10 mouse cellular contexts compared by ENCODE assay signal in the genomic region with DNA sequence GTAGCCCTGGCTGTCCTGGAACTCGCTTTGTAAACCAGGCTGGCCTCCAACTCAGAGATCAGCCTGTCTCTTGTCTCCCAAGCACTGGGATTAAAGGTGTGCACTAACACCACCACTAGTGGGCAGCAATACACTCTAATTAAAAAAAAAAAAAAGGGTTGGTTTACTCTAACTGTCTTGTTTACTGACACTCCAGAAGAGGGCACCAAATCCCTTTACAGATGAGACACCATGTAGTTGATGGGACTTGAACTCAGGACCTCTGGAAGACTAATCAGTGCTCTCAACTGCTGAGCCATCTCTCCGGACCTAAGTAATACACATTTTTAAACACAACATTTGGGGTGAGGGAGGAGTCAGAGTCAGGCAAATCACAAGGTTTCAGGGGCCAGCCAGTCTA. TPM values are rescaled to one million over a fixed set of nuclear protein-coding genes. Genes with fewer than 3 reads are reported as not detected.
DNase-seq lines count a peak whose midpoint lies in the region; ATAC-seq lines count a peak whose summit lies in the region.
"Had no signal": no experiment of that assay in that cellular context is flagged by ENCODE, and none has a peak within 500 bp of the region (broad histone marks: within the 10 kb centered on the region; RNA-seq: fewer than 3 reads in every experiment).

No protein-coding gene starts in this region.

- H3K36me3 ChIP-seq in liver, embryonic 13.5 days: peaks cover 23% of the 10 kb centered on the region
- no peaks in the 10 kb centered on the region for H3K36me3 ChIP-seq in midbrain, embryonic 15.5 days (replicated peaks)

- no peaks in the 10 kb centered on the region for H3K9me3 ChIP-seq in liver, embryonic 13.5 days (replicated peaks)
- no peaks in the 10 kb centered on the region for H3K9me3 ChIP-seq in midbrain, embryonic 15.5 days

- no peak overlapping the region for H3K4me3 ChIP-seq in liver, embryonic 13.5 days (replicated peaks)
- no peak overlapping the region for H3K4me3 ChIP-seq in midbrain, embryonic 15.5 days

- 42% methylated on average over 2 of the region's 2 CpGs for WGBS in liver, embryonic 13.5 days (ENCODE audit: insufficient replicate concordance)
- WGBS in midbrain, embryonic 15.5 days: 61% methylated on average over 2 of the region's 2 CpGs

- no peaks in the 10 kb centered on the region for H3K27me3 ChIP-seq in liver, embryonic 13.5 days
- no peaks in the 10 kb centered on the region for H3K27me3 ChIP-seq in midbrain, embryonic 15.5 days (replicated peaks)
- H3K27me3 ChIP-seq: Patski had no signal

- no peak overlapping the region for H3K9ac ChIP-seq in liver, embryonic 13.5 days
- H3K9ac ChIP-seq in midbrain, embryonic 15.5 days: no peak overlapping the region

- H3K4me1 ChIP-seq in liver, embryonic 13.5 days (replicated peaks): peaks cover 29% of the 10 kb centered on the region
- peaks cover 13% of the 10 kb centered on the region for H3K4me1 ChIP-seq in midbrain, embryonic 15.5 days

- DNase-seq in adrenal gland, postnatal 14 days: peak; percentile 40
- DNase-seq in adrenal gland, adult 18-20 months (ENCODE audit: low spot score in 2 of 2): no peak
- peak; percentile 24 for DNase-seq in layer of hippocampus, adult 9-10 months (ENCODE audit: low spot score)
- no peak for DNase-seq in layer of hippocampus, postnatal 36 days
- DNase-seq in c-Kit-negative CD71-positive TER-119-positive erythroid progenitor cells, embryonic 14.5 days (ENCODE audit: low read depth, low spot score): peak; percentile 56
- peak; percentile 38 for DNase-seq in liver, embryonic 13.5 days
- peak; percentile 41 for DNase-seq in thymus, postnatal 25 days

- no peak overlapping the region for H3K27ac ChIP-seq in liver, embryonic 13.5 days
- no peak overlapping the region for H3K27ac ChIP-seq in midbrain, embryonic 15.5 days

- no peak overlapping the region for H3K4me2 ChIP-seq in liver, embryonic 13.5 days
- H3K4me2 ChIP-seq in midbrain, embryonic 15.5 days: no peak overlapping the region

- ATAC-seq in liver, embryonic 13.5 days (ENCODE audit: low read depth): no peak
- ATAC-seq in midbrain, embryonic 15.5 days (replicated peaks): no peak
- ATAC-seq: Patski had no signal

RNA-seq across cellular contexts. Expression of gene Fancg, which starts 4.5 kb away (rescaled TPM):
- 8.7 and 10.2 TPM in 2 replicates for total RNA-seq in adrenal gland, postnatal 14 days (2021)
- 1 to 10 TPM; 6.6 to 7.7 TPM for total RNA-seq in adrenal gland, adult 18-20 months (2021)
- 1 to 10 TPM; 8.3 to 8.9 TPM for total RNA-seq in layer of hippocampus, postnatal 36 days (2021)
- polyA plus RNA-seq in liver, embryonic 13.5 days (2015; fragmentation: Nextera tagmentation; extraction: Ambion mirVana): 10.3 and 11.8 TPM in 2 replicates
- polyA plus RNA-seq in midbrain, embryonic 15.5 days (2015; fragmentation: Nextera tagmentation; extraction: Ambion mirVana): 22.8 and 29.5 TPM in 2 replicates

RNA-seq across cellular contexts. Expression of gene Vcp, which starts 5.5 kb away (rescaled TPM):
- total RNA-seq in adrenal gland, postnatal 14 days (2021): 265 and 269 TPM in 2 replicates
- 100 to 1,000 TPM; 267 to 341 TPM for total RNA-seq in adrenal gland, adult 18-20 months (2021)
- 100 to 1,000 TPM; 188 to 194 TPM for total RNA-seq in layer of hippocampus, postnatal 36 days (2021)
- polyA plus RNA-seq in liver, embryonic 13.5 days (2015; fragmentation: Nextera tagmentation; extraction: Ambion mirVana): 273 and 314 TPM in 2 replicates
- polyA plus RNA-seq in midbrain, embryonic 15.5 days (2015; fragmentation: Nextera tagmentation; extraction: Ambion mirVana): 485 and 501 TPM in 2 replicates

RNA-seq across cellular contexts. Expression of gene Pigo, which starts 19.9 kb away (rescaled TPM):
- total RNA-seq in adrenal gland, postnatal 14 days (2021): 16.8 and 17.3 TPM in 2 replicates
- 10 to 100 TPM; 14.0 to 15.9 TPM for total RNA-seq in adrenal gland, adult 18-20 months (2021)
- 10 to 100 TPM; 24.9 to 27.0 TPM for total RNA-seq in layer of hippocampus, postnatal 36 days (2021)
- polyA plus RNA-seq in liver, embryonic 13.5 days (2015; fragmentation: Nextera tagmentation; extraction: Ambion mirVana): 12.6 and 13.9 TPM in 2 replicates
- 29.1 and 34.0 TPM in 2 replicates for polyA plus RNA-seq in midbrain, embryonic 15.5 days (2015; fragmentation: Nextera tagmentation; extraction: Ambion mirVana)

RNA-seq across cellular contexts. Expression of gene Stoml2, which starts 25.7 kb away (rescaled TPM):
- total RNA-seq in adrenal gland, postnatal 14 days (2021): 200 and 206 TPM in 2 replicates
- total RNA-seq in adrenal gland, adult 18-20 months (2021): 100 to 1,000 TPM; 159 to 223 TPM
- 100 to 1,000 TPM in 1 of 2 experiments, 10 to 100 TPM in 1; 93.4 to 102 TPM for total RNA-seq in layer of hippocampus, postnatal 36 days (2021)
- 270 and 280 TPM in 2 replicates for polyA plus RNA-seq in liver, embryonic 13.5 days (2015; fragmentation: Nextera tagmentation; extraction: Ambion mirVana)
- polyA plus RNA-seq in midbrain, embryonic 15.5 days (2015; fragmentation: Nextera tagmentation; extraction: Ambion mirVana): 218 and 235 TPM in 2 replicates

RNA-seq across cellular contexts. Expression of gene 1700022I11Rik, which starts 36.4 kb away (rescaled TPM):
- total RNA-seq in adrenal gland, postnatal 14 days (2021): not detected in 2 replicates
- not detected for total RNA-seq in adrenal gland, adult 18-20 months (2021)
- total RNA-seq in layer of hippocampus, postnatal 36 days (2021): not detected
- 0.13 and 0.15 TPM in 2 replicates for polyA plus RNA-seq in liver, embryonic 13.5 days (2015; fragmentation: Nextera tagmentation; extraction: Ambion mirVana)
- 0.29 and 0.50 TPM in 2 replicates for polyA plus RNA-seq in midbrain, embryonic 15.5 days (2015; fragmentation: Nextera tagmentation; extraction: Ambion mirVana)
- total RNA-seq: heart, postnatal 14 days had no signal
- polyA plus RNA-seq: Patski had no signal

Comparison
In these comparisons a context has a peak if more than half of its experiments do, and no peak if none do; other contexts are left out.
1. DNase-seq: peak in adrenal gland, postnatal 14 days (single experiment), layer of hippocampus, adult 9-10 months (single experiment), c-Kit-negative CD71-positive TER-119-positive erythroid progenitor cells, embryonic 14.5 days (single experiment), liver, embryonic 13.5 days (single experiment) and thymus, postnatal 25 days (single experiment); none in adrenal gland, adult 18-20 months (0 of 2) and layer of hippocampus, postnatal 36 days (0 of 2).